Mouse (Mus musculus): ENCODE measurements around the gene Ndufs5.

Gene Ndufs5

GRCm38 (mm10) chr4:123717574-123718433 lies at the start of gene Ndufs5:
TSS of gene Ndufs5 (minus strand) at chr4:123718202.
- peak; percentile 92 for DNase-seq (ENCODE audit: extremely low spot score)

DNA sequence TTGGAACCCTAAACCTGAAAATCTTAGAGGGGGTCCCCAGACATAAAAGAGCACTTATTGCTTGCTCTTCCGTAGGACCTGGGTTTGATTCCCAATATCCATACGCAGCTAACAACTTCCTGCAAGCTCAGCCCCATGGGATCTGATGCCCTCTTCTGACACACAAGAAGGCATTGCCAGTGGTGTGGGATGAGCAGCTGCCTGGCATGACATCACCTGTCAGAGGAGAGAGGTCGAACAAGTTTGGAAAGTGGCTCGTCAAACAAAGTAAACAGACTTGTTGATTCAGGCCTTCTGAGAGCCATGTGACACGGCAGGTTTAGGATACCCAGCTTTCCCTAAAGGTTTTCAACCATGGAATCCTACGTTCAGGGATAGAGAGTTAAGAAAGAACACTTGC lies 47.1 kb upstream of the Ndufs5 start:
- DNase-seq (ENCODE audit: extremely low spot score), result no peak

DNA sequence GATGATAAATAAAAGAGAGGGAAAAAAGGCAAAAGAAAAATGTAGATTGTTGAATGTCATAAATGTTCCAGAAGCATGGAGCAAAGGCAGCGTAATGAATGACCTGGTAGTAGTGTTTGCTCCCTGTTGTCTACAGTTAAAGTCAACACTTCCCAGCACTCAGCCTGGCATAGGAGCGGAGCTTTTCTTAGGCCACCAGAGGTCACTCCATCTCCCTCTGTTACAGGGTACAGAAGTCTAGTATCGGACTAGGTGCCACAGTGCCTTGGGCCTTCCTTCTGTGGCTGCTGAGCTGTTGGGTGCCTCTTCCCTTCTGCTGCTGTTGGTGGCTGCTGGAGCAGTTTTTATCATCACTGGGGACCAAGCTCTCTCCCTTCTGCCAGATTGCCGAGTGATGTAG lies 40.3 kb upstream of the Ndufs5 start:
- no peak for DNase-seq (ENCODE audit: extremely low spot score)

DNA sequence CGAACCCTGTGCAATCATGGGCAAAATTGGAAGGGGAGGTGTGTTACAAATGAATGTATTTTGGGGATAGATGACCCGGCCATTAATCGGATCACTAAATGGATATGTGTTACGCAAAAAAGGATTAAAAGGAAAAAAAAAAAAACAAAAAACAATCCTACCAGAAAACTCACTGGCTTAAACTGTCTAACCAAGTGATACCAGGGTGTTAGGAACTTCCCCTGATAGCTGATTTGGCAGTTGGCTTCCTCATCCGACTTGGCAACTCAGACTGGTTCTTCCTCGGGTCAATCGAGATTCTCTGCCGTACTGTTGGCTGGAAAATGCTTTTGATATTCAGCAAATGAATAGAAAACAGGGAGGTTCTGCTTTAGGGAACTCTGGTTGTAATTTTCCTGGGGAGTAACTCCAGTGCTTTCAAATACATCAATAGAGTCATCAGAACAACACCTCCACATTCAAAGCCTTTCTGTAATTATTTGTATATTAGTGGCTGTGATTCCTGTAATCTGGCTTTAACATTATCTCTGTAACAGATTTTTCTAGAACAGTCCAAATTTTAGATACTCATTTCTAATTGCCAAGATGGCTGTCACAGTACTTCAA lies 32.8 kb upstream of the Ndufs5 start:
- DNase-seq (ENCODE audit: extremely low spot score), result no peak

DNA sequence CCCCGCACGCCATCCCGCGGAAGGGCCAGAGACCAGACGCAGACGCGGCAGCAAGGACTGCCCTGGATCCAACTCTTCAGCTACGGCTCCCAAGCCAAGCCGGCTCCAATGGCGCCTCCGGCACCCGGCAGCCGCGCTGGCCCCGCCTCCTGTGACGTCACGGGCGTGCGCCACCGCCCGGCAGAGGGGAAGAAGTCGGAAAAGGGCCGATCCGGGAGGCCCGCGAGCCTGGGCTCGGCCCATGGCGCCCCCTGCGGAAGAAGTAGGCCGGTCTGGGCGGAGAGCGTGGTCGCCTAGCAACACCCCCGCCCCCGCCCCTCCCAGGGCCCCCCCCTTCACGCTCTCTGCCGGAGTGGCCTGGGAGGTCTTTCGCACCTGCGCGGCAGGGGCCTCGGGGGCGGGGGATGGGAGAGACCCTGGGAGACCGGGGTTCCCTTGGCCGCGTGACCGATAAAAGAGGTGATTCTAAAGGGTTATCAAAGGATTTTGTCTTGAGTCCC lies 32.2 kb upstream of the Ndufs5 start, which contains the start of gene Akirin1:
TSS of gene Akirin1 (minus strand) at position 194 of the 500 bp plus-strand sequence.
- DNase-seq (ENCODE audit: extremely low spot score), result peak; percentile 99

- no peak for DNase-seq (ENCODE audit: extremely low spot score)
These were observed 31.6 kb upstream of the Ndufs5 start for GRCm38 (mm10) chr4:123749484-123750130.

DNA sequence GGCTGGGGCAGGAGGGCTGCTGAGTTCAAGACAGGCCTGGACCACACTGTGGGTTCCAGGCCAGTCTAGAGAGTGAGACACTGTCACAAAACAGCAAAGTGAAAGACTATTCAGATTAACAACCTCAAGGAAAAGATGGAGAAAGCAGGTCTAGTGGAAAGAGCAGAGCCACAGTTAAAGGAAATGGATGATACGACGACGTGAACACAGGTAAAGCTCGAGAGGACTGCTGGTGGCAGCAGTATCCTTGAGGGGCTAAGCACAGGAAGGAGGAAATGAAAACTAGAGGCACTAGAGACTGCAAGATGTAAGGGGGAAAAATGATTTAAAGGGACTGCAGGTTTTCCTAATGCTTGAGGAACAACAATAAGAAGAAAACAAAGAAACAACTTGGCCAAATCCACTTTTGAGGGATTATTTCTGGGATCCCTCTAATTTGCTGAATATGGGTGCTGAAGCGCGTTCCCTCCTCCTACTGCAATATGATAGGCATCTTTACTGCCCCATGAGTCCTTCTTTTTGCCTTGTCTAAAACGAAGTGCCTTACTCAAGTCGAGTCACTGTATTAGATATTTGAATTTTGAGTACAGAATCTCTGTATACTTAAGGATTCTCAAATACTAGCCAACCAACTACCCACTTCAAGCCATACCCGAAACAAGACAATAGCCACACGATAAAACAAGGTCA lies 30.9 kb upstream of the Ndufs5 start:
- no peak for DNase-seq (ENCODE audit: extremely low spot score)

- DNase-seq (ENCODE audit: extremely low spot score), result no peak
These were observed 27.3 kb upstream of the Ndufs5 start for GRCm38 (mm10) chr4:123745221-123745775.

DNA sequence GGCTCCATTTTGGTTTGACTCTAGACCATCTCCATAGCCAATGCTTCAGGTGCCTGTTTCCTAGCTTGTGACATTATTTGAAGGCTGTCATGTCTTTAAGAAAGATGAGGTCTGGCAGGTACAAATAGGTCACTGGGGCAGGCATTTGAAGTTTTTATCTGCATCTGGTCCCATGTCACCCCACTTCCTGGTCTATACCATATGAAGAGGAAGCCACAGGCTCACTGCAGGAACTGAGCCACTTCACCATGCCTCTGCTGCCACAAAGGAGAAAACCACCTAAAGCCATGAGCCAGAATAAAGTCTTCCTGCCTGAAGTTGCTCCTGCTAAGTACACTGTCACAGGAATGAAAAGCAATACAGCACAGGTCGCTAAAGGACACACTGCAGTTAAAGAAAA lies 24.9 kb upstream of the Ndufs5 start:
- no peak for DNase-seq (ENCODE audit: extremely low spot score)

- no peak for DNase-seq (ENCODE audit: extremely low spot score)
These were observed 20.7 kb upstream of the Ndufs5 start for GRCm38 (mm10) chr4:123738708-123739107.

DNA sequence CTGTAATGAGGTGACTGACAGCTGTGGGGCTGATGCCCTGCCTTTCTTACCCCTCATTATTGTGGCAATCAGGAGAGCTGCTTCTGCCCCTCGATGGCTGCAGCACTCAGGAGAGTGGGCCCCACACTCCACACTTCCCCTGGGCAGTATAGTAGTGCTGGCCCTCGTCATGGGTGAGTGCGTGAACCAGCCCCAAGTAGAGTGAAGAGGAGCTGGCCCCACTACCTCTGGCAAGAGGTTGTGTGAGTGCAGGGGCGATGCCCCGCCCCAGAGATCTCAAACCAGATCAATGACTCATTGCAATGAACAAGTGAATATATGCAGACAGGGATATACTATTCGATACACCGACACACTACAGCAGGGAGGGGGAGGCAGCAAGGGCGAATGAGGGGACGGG lies 15.5 kb upstream of the Ndufs5 start:
- no peak for DNase-seq (ENCODE audit: extremely low spot score)

DNA sequence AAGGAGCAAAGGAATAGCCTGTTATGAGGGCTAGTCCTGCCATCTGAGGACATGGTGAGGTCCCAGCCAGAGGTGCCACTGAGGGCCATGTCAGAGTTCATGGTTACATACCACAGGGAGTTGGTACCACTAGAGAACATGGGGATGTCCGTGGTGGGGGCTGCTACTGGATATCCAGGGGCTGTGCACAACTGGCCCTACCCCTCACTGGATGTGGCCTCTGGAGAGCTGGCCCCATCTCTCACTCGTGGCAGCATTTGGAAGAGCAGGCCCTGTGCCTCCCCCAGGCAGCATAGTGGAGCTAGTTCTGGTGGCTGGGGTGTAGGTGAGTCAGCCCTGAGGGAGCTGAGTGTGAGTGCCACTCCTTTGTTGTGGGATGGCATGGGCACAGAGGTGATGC lies 14.9 kb upstream of the Ndufs5 start:
- DNase-seq (ENCODE audit: extremely low spot score), result no peak

DNA sequence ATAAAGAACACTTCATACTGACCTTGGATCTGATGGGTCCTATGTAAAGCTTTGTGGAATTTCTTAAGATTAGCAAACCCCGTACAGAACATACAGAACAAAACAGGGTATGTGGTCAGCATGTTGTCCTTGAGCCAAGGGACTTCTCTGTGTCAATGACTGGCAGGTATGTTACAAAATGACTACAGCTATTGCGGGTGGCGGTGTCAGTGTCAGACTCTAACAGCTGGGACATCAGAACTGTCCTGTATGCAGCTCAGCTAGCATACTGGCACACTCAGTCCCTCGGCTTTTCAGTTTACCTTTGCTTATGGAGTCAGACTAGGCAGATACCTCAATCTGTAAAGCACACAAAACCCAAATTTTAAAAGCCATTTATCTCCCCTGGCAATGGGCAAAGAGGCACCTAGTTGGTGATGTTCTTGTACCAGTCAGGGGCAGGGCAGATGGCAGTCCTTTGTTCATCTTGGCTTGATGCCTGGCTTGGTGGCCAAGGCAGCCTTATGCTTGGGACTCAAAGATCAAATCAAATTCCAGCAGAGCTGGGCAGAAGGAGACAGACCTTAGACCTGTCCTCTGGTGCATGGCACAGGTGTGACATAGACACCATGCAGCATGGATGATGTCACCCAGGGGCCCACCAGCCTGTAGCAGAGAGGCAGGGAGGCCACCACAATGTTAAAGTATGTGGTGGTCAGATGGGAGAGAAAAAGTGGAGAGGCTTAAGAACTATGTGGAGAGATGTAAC lies 14.3 kb upstream of the Ndufs5 start:
- no peak for DNase-seq (ENCODE audit: extremely low spot score)

DNA sequence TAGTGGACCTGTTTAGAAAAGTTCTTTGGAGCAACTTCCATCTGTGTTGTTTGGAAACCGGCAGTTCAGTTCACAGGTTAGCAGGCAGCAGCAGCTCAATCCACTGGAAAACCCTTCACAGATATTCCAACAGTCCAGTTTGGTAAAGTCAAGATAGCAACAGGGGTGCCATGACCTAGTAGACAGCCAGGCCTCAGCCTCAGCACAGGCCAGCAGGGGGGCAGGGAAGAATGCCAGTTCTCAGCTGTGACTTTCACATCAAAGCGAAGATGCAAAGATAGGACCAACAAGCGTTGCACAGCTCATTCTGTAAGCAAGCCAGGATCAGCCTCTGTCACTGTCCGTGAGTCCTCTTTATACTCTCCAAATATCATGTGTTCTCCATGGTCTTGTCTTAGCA lies 3.8 kb upstream of the Ndufs5 start:
- DNase-seq (ENCODE audit: extremely low spot score), result no peak

GRCm38 (mm10) chr4:123718434-123718780 lies 405 bp upstream of the Ndufs5 start:
- no peak for DNase-seq (ENCODE audit: extremely low spot score)

DNA sequence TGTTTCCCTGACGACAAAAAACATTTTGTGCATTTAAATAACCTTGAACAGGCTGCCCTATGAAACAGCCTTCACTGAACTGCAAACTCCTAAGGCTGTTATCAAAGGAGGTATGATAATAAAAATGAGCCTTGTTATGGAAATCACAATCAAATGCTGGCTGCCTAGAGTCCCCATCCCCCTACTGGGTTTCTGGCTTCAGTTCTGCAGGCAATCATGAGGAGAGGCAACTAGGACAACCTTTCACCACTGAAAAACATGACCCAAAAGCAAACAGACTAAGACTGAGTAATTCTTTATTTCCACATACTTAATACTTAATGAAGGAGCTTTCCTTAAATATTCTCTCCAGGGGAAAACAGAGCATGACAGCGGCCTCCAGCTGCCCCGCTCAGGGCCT lies 5.6 kb downstream of the Ndufs5 start:
- DNase-seq (ENCODE audit: extremely low spot score), result no peak

DNA sequence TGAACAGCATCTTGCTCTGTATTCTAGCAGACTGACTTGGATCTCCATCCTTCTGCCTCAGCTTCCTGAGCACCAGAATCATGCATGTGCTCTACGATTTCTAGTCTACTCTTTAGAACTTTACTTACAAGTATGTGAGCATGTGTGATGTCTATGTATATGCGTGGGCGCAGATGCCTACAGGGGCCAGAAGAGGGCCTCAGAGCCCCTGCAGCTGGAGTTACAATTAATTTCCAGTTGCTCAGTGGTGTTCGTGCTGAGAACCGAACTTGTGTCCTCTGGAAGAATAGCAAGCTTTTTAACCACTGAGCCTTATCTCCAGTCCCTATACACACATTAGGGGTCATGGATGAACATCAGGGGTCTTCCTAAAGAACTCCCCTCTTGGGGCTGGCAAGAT lies 10.7 kb downstream of the Ndufs5 start:
- no peak for DNase-seq (ENCODE audit: extremely low spot score)

GRCm38 (mm10) chr4:123705340-123705739 lies 12.7 kb downstream of the Ndufs5 start:
- DNase-seq (ENCODE audit: extremely low spot score), result no peak

DNA sequence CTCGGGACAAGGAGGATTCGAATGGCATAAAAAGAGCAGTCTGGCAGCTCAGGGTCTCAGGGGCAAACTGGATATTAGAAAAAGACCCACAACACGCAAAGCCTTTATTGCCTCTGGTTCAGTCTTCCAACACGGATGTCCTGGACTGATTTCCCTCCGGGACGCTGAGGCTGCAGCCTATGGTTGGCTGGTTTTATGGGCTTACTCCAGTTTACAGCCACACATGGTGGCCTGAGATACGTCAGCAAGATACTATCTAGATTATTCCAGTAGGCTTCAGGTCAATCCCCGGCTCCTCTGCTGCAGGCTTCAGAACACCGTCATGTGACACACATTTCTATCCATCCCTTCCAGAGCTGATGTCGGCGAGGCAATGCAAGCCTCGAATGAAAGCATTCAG lies 24.6 kb downstream of the Ndufs5 start:
- DNase-seq (ENCODE audit: extremely low spot score), result no peak

DNA sequence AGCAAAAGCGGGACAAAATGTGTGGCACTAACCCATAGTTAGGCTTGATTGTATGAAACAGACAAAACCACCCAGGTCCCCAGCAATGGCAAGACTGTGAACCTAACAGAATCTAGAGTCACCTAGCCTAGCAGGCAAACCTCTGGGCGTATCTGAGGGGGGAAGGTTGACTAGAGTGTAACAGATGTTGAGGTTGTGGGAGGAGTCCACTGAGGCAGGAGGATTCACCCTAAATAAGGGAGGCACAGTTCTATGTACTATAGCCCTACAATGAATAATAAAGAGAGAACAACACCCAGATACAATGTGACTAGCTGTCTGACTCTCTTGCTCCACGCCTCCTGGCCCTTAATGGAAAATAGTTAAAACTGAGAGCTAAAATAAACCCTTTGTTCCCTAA lies 25.9 kb downstream of the Ndufs5 start:
- DNase-seq (ENCODE audit: extremely low spot score), result no peak

- no peak for DNase-seq (ENCODE audit: extremely low spot score)
These were observed 27.7 kb downstream of the Ndufs5 start for GRCm38 (mm10) chr4:123690311-123690710.

Measured in embryo, embryonic 9.5 days (tissue).